Mouse (Mus musculus) hindbrain, embryonic 14.5 days (tissue): ENCODE data around the gene 2010111I01Rik. TPM values are rescaled to one million over a fixed set of nuclear protein-coding genes. Genes with fewer than 3 reads are reported as not detected.

Experiments
- ATAC-seq: fragments of 200-750 bp; cut with Nextera tagmentation; 2 replicates; pipeline ENCODE4 v1.8.0; 2017; ENCODE audit warnings: moderate number of reproducible peaks, mild to moderate bottlenecking, moderate TSS enrichment, moderate library complexity; ENCODE audit not compliant: low FRiP score
- DNase-seq: peaks from one replicate; pipeline ENCODE4 v3.0.0-alpha.2; 2015; ENCODE audit warnings: low spot score
- H3K27ac ChIP-seq: fragments of 300-500 bp; sonication (generic); 2 replicates; pipeline ENCODE4 v1.5.1; 2014; ENCODE audit warnings: mild to moderate bottlenecking, moderate library complexity
- H3K27me3 ChIP-seq: fragments of 300-500 bp; sonication (generic); 2 replicates; pipeline ENCODE4 v1.6.1; 2014; ENCODE audit warnings: mild to moderate bottlenecking, low read length, mixed read lengths; ENCODE audit not compliant: control insufficient read depth, insufficient read depth
- H3K36me3 ChIP-seq: fragments of 300-500 bp; sonication (generic); replicated peaks from 2 replicates; pipeline ENCODE4 v1.6.1; 2014; ENCODE audit not compliant: control insufficient read depth, insufficient read depth
- H3K4me1 ChIP-seq: fragments of 300-500 bp; sonication (generic); replicated peaks from 2 replicates; pipeline ENCODE4 v1.6.1; 2014; ENCODE audit warnings: antibody characterized with exemption, low read length, mixed read lengths; ENCODE audit not compliant: control insufficient read depth, insufficient read depth
- H3K4me2 ChIP-seq: fragments of 300-500 bp; sonication (generic); replicated peaks from 2 replicates; pipeline ENCODE4 v1.6.1; 2014; ENCODE audit warnings: mild to moderate bottlenecking, moderate library complexity
- H3K4me3 ChIP-seq: fragments of 300-500 bp; sonication (generic); replicated peaks from 2 replicates; pipeline ENCODE4 v1.5.1; 2014; ENCODE audit warnings: mild to moderate bottlenecking, low read length
- H3K9ac ChIP-seq: fragments of 300-500 bp; sonication (generic); 2 replicates; pipeline ENCODE4 v1.6.1; 2014
- H3K9me3 ChIP-seq: fragments of 300-500 bp; sonication (generic); 2 replicates; pipeline ENCODE4 v1.6.1; 2016; ENCODE audit warnings: low read length; ENCODE audit not compliant: control insufficient read depth
- WGBS: fragments of 180-500 bp; shearing (Covaris S2); extraction: QIAGEN DNeasy Blood & Tissue Kit; methylation state at CpG from one replicate; pipeline ENCODE4 v1.1.7; 2014; 5-methylcytosine and 5-hydroxymethylcytosine counted together
- polyA plus RNA-seq: library from polyadenylated mRNA; unstranded; fragments of >200 nt; fragmentation: Nextera tagmentation; extraction: Ambion mirVana; gene quantifications from 2 replicates; pipeline ENCODE4 v1.2.1, GENCODE M21; 2014

2010111I01Rik gene
- polyA plus RNA-seq, 1 experiment from 2014 or later, result 32.6 TPM

DNA sequence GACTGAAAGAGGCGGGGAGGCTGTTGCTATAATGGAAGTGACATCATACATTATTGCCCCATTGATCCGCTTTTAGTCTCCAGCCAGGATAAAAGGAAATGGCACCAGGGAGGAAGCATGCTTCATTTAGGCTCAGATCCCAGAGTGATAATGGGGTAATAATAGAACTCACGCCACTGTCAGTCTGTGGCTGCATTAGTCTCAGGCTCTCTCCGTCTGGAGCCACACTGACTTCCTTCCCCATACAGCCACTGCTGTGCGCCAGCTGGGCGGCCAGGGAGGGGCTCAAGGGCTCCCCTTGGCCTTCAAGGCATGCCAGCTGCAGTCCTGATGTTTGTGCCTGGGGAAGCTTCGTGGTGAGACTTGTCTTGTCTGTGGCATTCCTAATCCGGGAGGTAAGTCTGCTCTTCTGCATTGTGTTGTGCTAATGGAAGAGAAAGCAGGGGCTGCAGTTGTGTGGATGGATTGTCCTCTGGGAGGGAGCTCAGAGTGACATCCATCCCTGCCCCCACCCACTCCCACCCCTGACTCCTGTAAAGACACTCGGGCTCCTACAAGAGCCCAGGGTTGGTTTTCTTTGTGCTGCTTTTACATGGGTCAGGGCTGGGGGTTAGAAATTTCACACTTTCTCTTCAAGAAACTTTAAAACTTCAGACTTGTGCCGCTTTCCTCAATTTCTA, 314.2 kb downstream of the 2010111I01Rik start:
- Histone ChIP-seq H3K9ac (peak overlapping the region; percentile 1; the same call in 1 of the 2 replicates), H3K36me3 (peaks cover 7% of the 10 kb centered on the region), H3K9me3 (no peaks in the 10 kb centered on the region), H3K4me3 (0 out of 2 replicates have a peak overlapping the region, but pooled peaks have one; percentile 1), H3K4me1 (peaks cover 7% of the 10 kb centered on the region), H3K27ac (peak overlapping the region; percentile 28), H3K27me3 (peaks cover 2% of the 10 kb centered on the region), H3K4me2 (peak overlapping the region; percentile 31)
- 6% methylated on average over 10 of the region's 10 CpGs for WGBS
- peak; percentile 83 for ATAC-seq
- peak; percentile 40 for DNase-seq

DNA sequence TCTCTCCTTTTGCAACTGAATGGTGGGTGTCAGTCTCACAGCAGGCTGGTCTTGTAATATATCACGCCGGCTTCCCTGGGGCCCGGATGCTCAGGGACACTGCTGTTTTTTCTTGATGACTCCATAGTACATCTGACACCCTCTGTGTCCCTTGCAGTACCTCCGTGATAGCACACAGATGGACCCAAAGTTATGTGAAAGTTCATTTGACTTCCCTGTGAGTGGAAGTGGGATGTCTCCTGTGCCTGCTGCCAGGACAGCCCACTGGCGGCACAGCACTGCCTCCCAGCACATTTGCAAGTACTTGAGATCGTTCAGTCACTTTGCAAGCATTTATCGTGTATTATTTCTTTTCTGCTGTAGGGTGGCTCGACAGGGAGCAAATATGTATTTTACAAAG, 315.1 kb downstream of the 2010111I01Rik start:
- WGBS, result 45% methylated on average over 8 of the region's 8 CpGs
- H3K27ac ChIP-seq, result no peak overlapping the region
- no peaks in the 10 kb centered on the region for H3K9me3 ChIP-seq
- DNase-seq (no peak), ATAC-seq (no peak)
- H3K4me1 ChIP-seq, result peaks cover 7% of the 10 kb centered on the region
- H3K4me3 ChIP-seq, result no peak overlapping the region
- no peaks in the 10 kb centered on the region for H3K27me3 ChIP-seq
- no peak overlapping the region for H3K9ac ChIP-seq
- H3K36me3 ChIP-seq, result peaks cover 7% of the 10 kb centered on the region
- no peak overlapping the region for H3K4me2 ChIP-seq

GRCm38 (mm10) chr13:63280344-63280743, 315.7 kb downstream of the 2010111I01Rik start:
- WGBS, result 55% methylated on average over 3 of the region's 3 CpGs
- Histone ChIP-seq H3K4me2 (peak overlapping the region; percentile 21; the same call in 1 of the 2 replicates), H3K36me3 (peaks cover 10% of the 10 kb centered on the region), H3K4me3 (no peak overlapping the region), H3K9ac (no peak overlapping the region), H3K9me3 (no peaks in the 10 kb centered on the region), H3K27me3 (no peaks in the 10 kb centered on the region), H3K4me1 (peaks cover 7% of the 10 kb centered on the region), H3K27ac (no peak overlapping the region)
- ATAC-seq (no peak), DNase-seq (no peak)

DNA sequence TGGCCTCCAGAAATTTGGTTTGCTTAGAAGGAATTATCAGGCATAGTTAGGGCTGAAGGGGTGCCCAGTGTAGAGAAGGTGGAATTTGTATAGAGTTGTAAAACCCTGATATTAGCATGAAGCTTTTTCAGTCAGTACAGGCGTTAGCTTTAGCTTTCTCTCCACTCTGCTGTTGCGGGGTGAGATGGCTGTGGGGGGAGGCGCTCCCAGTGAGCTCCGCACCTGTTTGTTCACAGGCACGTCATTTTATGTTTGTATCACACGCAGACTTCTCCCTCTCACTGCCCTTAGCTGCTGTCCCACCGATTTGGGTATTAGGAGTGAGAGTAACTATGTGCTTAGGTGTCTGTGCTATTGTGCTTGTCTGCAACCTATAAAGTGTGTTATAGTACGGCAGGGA, 316.5 kb downstream of the 2010111I01Rik start:
- DNase-seq, result no peak
- H3K9me3 ChIP-seq, result no peaks in the 10 kb centered on the region
- WGBS, result 85% methylated on average over 8 of the region's 8 CpGs
- no peak overlapping the region for H3K4me2 ChIP-seq
- H3K9ac ChIP-seq, result no peak overlapping the region
- peaks cover 7% of the 10 kb centered on the region for H3K4me1 ChIP-seq
- ATAC-seq, result no peak
- H3K27ac ChIP-seq, result no peak overlapping the region
- H3K4me3 ChIP-seq, result no peak overlapping the region
- no peaks in the 10 kb centered on the region for H3K27me3 ChIP-seq
- peaks cover 12% of the 10 kb centered on the region for H3K36me3 ChIP-seq

GRCm38 (mm10) chr13:63283236-63283635, 318.5 kb downstream of the 2010111I01Rik start:
- H3K4me3 ChIP-seq, result no peak overlapping the region
- peaks cover 7% of the 10 kb centered on the region for H3K4me1 ChIP-seq
- H3K9me3 ChIP-seq, result no peaks in the 10 kb centered on the region
- no peak overlapping the region for H3K27ac ChIP-seq
- peaks cover 12% of the 10 kb centered on the region for H3K36me3 ChIP-seq
- H3K9ac ChIP-seq, result no peak overlapping the region
- H3K4me2 ChIP-seq, result no peak overlapping the region
- DNase-seq, result no peak
- no peak for ATAC-seq
- H3K27me3 ChIP-seq, result no peaks in the 10 kb centered on the region

DNA sequence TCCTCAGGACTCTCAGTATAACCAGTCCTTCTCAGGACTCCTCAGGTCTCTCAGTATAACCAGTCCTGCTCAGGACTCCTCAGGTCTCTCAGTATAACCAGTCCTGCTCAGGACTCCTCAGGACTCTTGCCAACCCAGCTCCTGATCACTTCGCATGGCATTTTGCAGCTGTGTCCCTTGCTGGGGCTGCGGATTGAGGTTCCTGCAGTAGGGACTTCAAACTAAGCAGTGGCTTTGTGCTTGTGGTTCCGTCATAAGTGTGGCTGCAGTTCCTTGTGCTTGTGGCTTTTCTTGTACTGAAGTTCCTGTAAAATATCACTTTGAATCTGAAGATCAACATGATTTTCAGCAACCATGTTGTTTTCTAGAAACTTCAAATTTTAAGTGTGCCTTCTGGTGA, 320.1 kb downstream of the 2010111I01Rik start:
- Histone ChIP-seq H3K27ac (no peak overlapping the region), H3K9ac (no peak overlapping the region), H3K9me3 (no peaks in the 10 kb centered on the region), H3K4me1 (no peaks in the 10 kb centered on the region), H3K4me3 (no peak overlapping the region), H3K36me3 (peaks cover 12% of the 10 kb centered on the region), H3K4me2 (no peak overlapping the region), H3K27me3 (no peaks in the 10 kb centered on the region)
- DNase-seq, result no peak
- no peak for ATAC-seq
- 92% methylated on average over 3 of the region's 3 CpGs for WGBS

- no peak overlapping the region for H3K27ac ChIP-seq
- H3K4me1 ChIP-seq, result no peaks in the 10 kb centered on the region
- H3K9ac ChIP-seq, result no peak overlapping the region
- 84% methylated on average over 11 of the region's 11 CpGs for WGBS
- H3K4me3 ChIP-seq, result no peak overlapping the region
- peaks cover 12% of the 10 kb centered on the region for H3K36me3 ChIP-seq
- no peak overlapping the region for H3K4me2 ChIP-seq
- no peaks in the 10 kb centered on the region for H3K9me3 ChIP-seq
- DNase-seq (no peak), ATAC-seq (no peak)
- no peaks in the 10 kb centered on the region; the same call in 1 of the 2 replicates for H3K27me3 ChIP-seq
These were observed 321.9 kb downstream of the 2010111I01Rik start for GRCm38 (mm10) chr13:63286483-63287102.

DNA sequence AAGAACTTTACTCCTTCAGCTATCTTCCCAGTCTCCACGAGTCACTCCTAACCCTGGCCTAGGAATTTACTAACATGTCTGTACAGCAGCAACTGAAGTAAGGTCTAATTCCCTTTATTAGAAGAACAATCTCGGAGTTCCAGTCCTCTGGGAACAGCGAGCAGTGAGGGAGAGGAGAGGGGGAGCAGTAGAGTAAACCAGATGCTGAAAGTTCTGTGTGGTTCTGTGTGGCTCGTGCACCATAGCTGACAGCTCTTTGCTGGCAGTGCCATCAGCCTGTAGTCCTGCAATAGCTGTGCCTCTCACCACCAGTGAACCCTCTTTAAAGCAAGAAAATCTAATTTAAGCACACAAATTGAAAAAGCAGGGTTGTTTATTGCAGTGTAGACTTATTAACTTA, 324.5 kb downstream of the 2010111I01Rik start:
- Histone ChIP-seq H3K4me1 (no peaks in the 10 kb centered on the region), H3K27ac (no peak overlapping the region), H3K4me2 (no peak overlapping the region), H3K27me3 (no peaks in the 10 kb centered on the region; the same call in 1 of the 2 replicates), H3K9ac (no peak overlapping the region), H3K9me3 (no peaks in the 10 kb centered on the region), H3K4me3 (no peak overlapping the region), H3K36me3 (peaks cover 5% of the 10 kb centered on the region; the same call in 1 of the 2 replicates)
- 55% methylated on average over 4 of the region's 4 CpGs for WGBS
- ATAC-seq, result no peak
- DNase-seq, result no peak

GRCm38 (mm10) chr13:63289687-63290086, 325.0 kb downstream of the 2010111I01Rik start:
- Histone ChIP-seq H3K9ac (no peak overlapping the region), H3K9me3 (no peaks in the 10 kb centered on the region), H3K27ac (no peak overlapping the region), H3K4me3 (no peak overlapping the region), H3K4me1 (no peaks in the 10 kb centered on the region), H3K4me2 (no peak overlapping the region), H3K27me3 (no peaks in the 10 kb centered on the region; the same call in 1 of the 2 replicates), H3K36me3 (peaks cover 5% of the 10 kb centered on the region; the same call in 1 of the 2 replicates)
- no peak for DNase-seq
- WGBS, result 55% methylated on average over 5 of the region's 5 CpGs
- ATAC-seq, result no peak
